Mouse (Mus musculus) ES-Bruce4 (cell line): ENCODE data around the gene Cadm3. TPM values are rescaled to one million over a fixed set of nuclear protein-coding genes. Genes with fewer than 3 reads are reported as not detected.

Experiments used
- polyA plus RNA-seq: library from polyadenylated mRNA; stranded (reverse); fragments of >200 nt; gene quantifications from 2 replicates; pipeline ENCODE4 v1.2.4, GENCODE M21; 2011; ENCODE audit warnings: low read depth; ENCODE audit not compliant: missing spikeins, insufficient read depth, insufficient read length

Gene Cadm3
- polyA plus RNA-seq, 1 experiment = 0.70 TPM

Other genes starting within 250 kb of the Cadm3 start
- not detected in 2 replicates for gene Olfr1408, start 230.3 kb downstream of the Cadm3 start, polyA plus RNA-seq
- not detected in 2 replicates for gene Olfr1406, start 177.1 kb downstream of the Cadm3 start, polyA plus RNA-seq
- not detected in 2 replicates for gene Olfr218, start 169.9 kb downstream of the Cadm3 start, polyA plus RNA-seq
- gene Olfr1404, start 155.3 kb downstream of the Cadm3 start, polyA plus RNA-seq = not detected in 2 replicates
- gene Fcer1a, start 140.5 kb downstream of the Cadm3 start, polyA plus RNA-seq = not detected in 2 replicates
- gene Olfr418, start 101.7 kb downstream of the Cadm3 start, polyA plus RNA-seq = not detected in 2 replicates
- gene Mptx2, start 89.9 kb downstream of the Cadm3 start, polyA plus RNA-seq = not detected in 2 replicates
- not detected in 2 replicates for gene Ackr1, start 33.9 kb downstream of the Cadm3 start, polyA plus RNA-seq
- 38.9 and 49.8 TPM in 2 replicates for gene Aim2, start 16.8 kb downstream of the Cadm3 start, polyA plus RNA-seq
- gene Ifi206, start 123.3 kb upstream of the Cadm3 start, polyA plus RNA-seq = not detected in 2 replicates
- gene Ifi214, start 168.3 kb upstream of the Cadm3 start, polyA plus RNA-seq = not detected in 2 replicates
- gene Ifi213, start 231.6 kb upstream of the Cadm3 start, polyA plus RNA-seq = not detected in 2 replicates